Mouse (Mus musculus) left cerebral cortex, postnatal 10 days (tissue): Measurements from ENCODE around the gene Nkx2-1. TPM values are rescaled to one million over a fixed set of nuclear protein-coding genes. Genes with fewer than 3 reads are reported as not detected.
"Not testable (repeated sequence)": the region's sequence is repeated elsewhere in the genome, so short reads cannot be mapped to it uniquely, and the experiment has no call there.

Experiments used
- DNase-seq, 2 experiments: peaks; one replicate each; pipeline ENCODE4 v3.0.0; 2021 to 2022; ENCODE audit warnings: low spot score in 2 of 2, mixed read lengths in 1 of 2; ENCODE audit errors: extremely low spot score in 1 of 2
- intact Hi-C: fragments of 180-260 bp; cut with DNase I; formaldehyde crosslinking; loops from one replicate; pipeline ENCODE4 v1.15.1; 2025
- total RNA-seq, 2 experiments: library from RNA; stranded (reverse); gene quantifications; 2 replicates each; pipeline ENCODE4 v1.2.3; 2021

Gene Nkx2-1
- total RNA-seq, 2 experiments from 2014 or later: 0.61 to 0.73 TPM

DNA sequence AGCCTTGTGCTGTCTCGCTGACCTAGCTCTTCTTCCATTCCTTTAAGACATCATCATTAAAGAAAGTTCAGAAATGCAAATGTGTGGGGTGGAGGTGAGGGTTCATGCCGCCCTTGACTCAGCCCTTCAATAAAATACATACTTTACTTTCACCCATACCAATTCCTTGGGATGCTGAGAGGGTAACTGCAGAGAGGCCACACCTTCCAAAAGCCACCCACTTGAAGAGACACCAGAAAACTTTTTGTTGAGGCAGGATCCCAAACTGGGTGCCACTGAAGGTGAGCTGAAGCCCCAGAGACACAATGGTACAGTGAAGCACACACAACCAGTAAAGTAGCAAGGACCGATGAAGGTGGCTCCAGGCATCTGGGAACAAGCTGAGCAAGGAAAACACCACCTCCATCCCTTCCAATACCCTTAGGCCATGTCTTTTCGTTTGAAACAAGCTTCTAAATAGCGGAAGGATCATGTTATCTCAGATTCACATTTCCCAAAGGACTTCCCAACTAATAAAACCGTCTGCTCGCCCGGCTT, 8.6 kb downstream of the Nkx2-1 start:
- intact Hi-C loops: loop anchor here (5.0 kb wide), 1 partner anchor 1014 kb away; no protein-coding TSS in a partner anchor
- DNase-seq: no peak

DNA sequence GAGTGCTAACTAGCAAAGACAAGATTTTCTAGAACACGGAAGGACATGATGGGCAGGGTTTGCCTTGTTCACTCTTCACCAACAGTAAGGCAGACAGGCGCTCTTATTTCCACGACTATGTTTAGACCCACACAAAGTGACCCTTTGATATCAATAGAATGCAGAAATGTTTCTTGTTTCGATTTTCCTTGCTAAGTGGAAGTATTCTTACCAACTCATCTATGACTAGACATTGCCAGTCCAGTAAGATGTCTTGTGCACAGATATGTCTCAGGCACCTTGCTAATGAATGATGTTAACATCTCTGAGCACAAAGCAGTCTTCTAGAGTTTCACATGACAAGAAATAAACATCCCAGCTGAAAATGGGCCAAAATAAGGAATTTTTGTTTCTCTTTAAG, 9.6 kb downstream of the Nkx2-1 start:
- no peak for DNase-seq
- intact Hi-C loops: loop anchor here (5.0 kb wide), 1 partner anchor 1015 kb away; no protein-coding TSS in a partner anchor

DNA sequence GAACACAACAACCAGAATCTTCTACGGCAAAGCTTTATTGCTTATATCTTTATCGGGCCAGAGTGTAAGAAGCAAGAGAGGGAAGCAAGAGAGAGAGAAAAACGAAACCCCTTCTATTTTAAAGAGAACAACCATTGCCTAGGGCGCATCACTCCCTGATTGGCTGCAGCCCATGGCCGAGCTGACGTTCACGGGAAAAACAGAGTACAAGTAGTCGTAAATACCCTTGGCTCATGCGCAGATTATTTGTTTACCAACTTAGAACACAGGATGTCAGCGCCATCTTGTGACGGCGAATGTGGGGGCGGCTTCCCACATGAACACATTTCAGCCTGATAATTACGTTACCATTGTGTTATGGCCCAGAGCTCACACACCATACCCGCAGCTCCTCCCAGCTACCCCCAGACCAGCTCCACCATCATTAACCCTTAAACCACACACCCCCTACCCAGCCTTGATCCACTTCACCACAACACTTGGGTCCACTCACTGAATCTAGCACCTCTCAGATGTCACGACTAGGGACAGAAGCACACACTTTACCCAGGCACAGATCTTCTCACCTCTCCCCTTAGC, 11.4 kb downstream of the Nkx2-1 start:
- DNase-seq: not testable (repeated sequence)
- intact Hi-C loops: loop anchor here (5.0 kb wide), 1 partner anchor 1017 kb away; no protein-coding TSS in a partner anchor

DNA sequence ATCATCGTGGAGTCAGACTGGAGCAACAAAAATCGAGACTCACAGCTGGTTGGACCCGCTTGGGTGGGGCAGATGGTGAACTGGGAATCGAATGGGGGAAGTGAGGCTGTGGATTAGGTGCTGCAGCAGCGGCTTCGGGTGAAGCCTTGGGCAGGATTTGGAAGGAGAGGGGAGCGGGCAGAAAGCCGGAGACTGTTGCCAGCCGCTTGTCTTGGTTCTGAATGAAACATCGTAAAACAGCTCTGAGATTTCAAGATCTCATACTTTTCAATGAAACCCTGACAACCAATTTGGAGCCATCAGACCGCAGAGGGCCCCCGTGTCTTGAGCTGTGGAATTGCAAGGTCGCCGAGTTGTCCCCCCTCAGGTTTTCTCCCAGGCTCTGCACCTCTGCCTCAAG, 12.5 kb downstream of the Nkx2-1 start:
- DNase-seq: no peak
- intact Hi-C loops: loop anchor here (5.0 kb wide), 2 partner anchors 168 to 467 kb away; partner anchors contain the start of gene Pax9

DNA sequence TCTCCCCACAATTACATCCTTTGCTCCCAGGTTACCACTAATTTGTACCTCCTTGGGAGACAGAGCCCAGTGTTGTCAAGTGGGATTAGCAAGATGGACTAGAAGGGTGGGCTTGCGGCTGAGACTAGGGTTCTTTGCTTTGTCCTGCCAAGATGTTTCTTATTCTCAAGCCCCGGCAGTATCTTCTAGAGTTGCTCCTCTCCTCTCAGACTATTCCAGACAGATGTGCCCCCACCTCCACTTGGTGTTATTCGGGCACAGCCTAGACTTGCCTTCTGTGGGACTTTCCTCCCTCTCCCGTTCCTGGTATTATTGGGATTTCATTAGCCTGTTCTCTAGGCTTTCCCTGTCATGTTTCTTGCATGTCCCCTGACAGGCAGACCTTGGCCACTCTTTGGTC, 14.5 kb downstream of the Nkx2-1 start:
- intact Hi-C loops: loop anchor here (5.0 kb wide), 2 partner anchors 170 to 465 kb away; partner anchors contain the start of gene Pax9
- no peak for DNase-seq

DNA sequence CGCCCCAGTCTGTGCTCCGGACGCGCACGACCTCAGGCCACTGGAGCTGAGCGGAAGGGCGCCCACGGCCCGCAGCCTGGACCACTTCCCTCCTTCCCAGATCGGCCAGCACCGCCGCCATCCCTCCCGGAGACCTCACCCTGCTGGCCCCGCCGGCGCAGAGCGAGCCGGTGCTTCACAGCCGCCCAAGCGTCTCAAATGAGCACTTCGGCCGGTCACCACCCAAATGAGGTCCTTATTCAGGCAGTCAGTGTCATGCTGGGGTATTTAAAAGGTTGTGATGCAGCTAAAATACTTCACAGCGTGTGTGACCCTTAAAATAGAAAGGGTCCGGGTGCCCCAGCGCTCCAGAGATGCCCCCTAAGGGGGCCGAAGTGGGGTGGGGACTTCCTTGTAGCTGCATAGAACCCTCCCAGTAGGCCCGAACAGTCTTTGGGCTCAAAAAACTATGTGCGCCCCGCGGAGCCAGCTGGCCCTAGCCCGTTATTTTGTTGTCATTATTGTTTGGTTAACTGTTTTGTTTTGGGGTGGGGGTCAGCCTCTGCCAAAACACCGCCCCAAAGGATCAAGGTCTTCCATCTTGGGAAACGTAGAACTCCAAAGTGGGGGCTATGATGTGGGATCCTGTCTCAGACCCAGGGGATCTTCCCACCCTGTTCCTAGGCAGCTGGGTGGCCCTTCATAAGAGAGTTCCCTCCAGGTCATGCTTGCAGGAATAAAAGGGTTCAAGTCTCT, 15.4 kb downstream of the Nkx2-1 start:
- no peak for DNase-seq
- intact Hi-C loops: loop anchor here (5.0 kb wide), 2 partner anchors 171 to 464 kb away; partner anchors contain the start of gene Pax9

DNA sequence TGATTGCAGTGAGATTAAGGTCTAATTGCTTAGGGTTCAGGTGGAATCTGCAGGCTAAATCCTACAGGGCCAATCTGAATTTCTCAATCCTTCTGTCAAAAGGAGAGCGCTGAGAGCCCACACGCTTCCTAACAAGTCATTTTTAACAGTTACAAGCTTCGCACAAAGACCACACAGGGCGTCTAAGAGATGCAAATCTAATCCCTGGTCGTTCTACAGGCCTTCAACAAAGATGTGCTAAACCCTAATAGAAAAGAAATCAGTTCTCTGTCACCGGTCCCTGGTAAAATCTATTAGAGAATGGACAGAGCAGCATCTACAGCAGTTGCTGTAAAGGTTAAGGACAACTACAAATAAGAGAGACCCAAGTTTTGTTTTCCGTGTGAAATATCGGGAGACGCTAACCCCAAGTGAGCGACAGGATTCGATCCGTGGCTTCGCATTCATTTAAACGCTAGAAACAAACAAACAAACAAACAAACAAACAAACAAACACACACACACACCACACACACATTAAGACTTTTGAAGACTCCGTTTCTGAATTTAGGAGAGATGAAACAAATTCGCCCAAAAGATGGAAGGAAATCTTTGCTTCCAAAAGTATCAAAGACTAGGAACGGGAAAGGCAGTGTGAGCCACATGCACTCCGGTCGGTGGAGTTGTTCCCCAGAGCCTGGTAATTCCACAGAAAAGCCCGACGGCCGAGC, 16.2 kb downstream of the Nkx2-1 start:
- no peak for DNase-seq
- intact Hi-C loops: loop anchor here (5.0 kb wide), 2 partner anchors 172 to 463 kb away; partner anchors contain the start of gene Pax9

DNA sequence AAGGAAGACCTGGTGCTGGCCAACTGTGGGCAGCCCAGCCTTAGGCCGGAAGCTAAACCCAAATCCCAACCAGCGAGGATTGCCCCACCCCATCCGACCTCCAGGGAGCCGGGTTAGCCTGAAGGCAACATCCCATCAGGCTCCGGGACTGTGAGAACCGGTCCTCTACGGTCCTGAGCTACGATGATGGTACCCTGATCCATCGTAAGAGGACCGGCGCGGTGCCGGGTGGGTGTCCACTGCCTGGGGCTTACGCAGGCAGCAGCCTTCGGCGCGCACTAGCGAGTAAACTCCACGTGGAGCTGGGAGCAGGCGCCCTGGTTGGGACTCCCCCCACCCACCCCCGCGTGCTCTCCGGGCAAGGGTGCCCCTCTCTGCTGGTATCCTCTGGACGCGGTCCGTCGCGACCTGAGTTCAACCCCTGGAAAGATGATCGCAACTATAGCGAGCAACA, 16.9 kb downstream of the Nkx2-1 start:
- no peak for DNase-seq
- intact Hi-C loops: loop anchor here (5.0 kb wide), 3 partner anchors 62 to 462 kb away; partner anchors contain the start of gene Pax9

DNA sequence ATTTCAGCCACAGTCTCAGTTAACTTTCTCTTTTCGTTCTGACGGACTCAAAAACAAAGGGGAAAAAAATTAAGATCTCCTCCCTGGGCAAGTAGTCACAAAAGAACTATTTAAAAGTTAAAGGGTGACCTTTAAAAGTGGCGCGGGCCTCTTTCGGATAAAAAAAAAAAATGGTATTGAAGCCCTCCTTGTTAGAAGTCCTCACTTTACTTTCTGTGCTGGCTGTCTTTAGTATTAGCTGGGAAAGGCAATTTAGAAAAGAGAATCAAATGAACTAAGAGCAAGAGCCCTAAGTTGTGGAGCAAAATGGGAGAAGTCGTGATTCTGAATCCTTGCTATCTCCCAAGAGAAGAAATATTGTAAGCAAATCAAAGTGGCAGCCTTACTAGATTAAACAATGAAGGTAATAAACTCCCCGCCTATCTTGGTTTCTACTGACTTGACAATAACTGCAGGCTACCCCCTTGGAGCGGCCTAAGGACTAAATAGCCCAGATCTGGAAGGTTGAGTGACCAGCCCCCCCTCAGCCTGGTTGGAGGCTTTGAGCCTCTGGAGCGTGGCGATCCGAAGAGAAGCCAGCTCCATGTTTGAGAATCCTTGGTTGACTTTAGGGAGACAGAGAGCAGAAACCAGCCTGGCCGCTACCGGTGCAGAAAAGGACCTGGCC, 17.5 kb downstream of the Nkx2-1 start:
- intact Hi-C loops: loop anchor here (5.0 kb wide), 1 partner anchor 62 kb away; no protein-coding TSS in a partner anchor
- DNase-seq: no peak

DNA sequence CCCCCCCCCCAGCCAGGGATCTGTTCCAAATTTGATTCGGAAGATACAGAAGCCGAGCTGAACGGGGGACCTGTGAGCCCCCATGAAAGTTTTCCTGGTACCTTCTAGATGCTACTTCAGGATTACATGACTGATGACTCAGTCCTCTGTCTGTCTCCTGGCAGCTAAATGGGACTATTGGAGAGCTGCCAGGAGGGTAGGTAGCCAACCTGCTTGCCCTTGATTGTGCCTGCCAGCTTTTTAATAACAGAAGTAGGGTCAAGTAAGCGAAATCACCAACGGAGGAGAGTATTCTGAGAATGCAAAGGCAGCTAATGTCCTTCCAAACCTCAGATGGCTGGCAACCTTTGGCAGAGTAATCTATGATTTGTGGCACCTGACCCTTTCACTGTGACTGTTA, 18.5 kb downstream of the Nkx2-1 start:
- intact Hi-C loops: loop anchor here (5.0 kb wide), 1 partner anchor 61 kb away; no protein-coding TSS in a partner anchor
- no peak for DNase-seq

DNA sequence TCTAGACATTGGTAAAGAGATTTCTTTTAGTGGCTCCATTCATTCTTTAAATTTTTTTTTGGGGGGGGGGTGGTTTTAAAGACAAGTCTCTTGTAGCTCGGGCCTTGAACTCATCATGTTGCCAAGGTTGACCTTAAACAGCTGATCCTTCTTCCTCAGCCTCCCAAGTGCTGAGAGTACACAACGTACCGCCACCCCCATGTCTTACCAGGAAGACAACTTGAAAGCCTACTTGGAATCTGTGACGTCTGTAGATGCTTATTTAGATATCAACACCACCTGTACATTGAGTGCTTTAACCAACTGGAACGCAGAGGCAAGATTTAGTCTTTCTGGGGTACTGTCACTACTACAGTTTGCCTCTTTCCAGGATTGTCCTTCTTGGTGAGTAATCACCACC, 21.9 kb downstream of the Nkx2-1 start:
- no peak for DNase-seq
- intact Hi-C loops: loop anchor here (5.0 kb wide), 1 partner anchor 58 kb away; no protein-coding TSS in a partner anchor

DNA sequence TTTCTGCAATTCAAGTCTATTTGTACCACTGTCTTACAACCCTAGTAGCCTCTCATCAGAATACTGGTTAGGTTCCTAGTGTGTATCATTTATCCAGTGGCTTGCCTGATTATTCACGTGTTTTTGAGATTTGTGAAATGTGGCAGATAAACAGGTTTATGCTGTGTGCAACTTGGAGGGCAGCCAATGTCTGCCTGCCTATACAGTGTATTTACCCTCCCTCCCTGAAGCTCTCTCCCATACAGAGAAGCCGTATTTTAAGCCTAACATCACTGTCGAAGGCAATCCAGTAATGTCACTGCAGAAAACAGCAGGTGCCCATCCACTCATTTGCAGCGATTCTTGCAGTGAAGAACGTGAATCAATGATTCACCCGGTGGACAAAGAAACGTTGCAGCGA, 28.3 kb downstream of the Nkx2-1 start:
- DNase-seq: no peak
- intact Hi-C loops: no loop called here

DNA sequence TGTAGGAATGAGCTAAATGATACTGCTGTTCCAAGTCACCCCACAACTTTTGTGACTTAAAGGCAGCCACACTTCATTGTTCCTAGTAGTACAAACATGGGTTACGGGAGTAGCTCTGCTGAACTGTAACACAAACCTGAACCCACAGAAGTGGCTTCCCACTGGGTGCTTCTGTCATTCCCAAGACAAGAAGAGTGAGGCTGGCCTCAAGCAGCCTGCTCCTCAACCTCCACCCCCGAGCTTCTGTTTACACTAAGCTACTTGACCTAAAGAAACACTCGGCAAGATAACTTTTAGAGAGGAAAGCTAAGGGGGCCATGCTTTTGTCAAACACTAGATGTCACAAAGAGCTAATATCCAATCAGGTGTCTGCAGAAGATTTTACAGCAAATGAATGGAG, 49.7 kb downstream of the Nkx2-1 start:
- DNase-seq: no peak
- intact Hi-C loops: no loop called here

DNA sequence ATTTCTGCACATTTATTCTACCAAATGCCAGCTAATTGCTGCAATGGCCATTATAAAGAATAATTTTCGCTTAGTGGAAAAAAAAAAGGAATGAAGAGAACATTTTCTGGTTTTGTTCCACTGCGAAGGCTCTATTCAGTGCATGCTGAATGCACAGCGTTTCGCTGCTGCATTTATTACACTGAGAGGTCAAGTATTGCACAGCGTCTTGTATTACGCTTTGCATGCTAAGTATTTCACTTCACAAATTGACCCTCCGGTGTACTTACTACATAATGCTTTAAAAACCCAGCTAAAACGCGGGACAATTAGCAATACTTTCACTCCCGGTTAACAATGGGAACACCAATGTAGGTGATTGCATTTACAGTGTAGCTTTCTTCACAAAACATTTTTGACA, 54.1 kb downstream of the Nkx2-1 start:
- intact Hi-C loops: no loop called here

More for the DNA sequence above, 54.1 kb downstream of the Nkx2-1 start:
- no peak for DNase-seq

Other genes starting within 250 kb of the Nkx2-1 start
- 10 to 100 TPM; 16.7 to 19.4 TPM for gene Mbip, start 191.0 kb downstream of the Nkx2-1 start, total RNA-seq
- gene Nkx2-9, start 76.4 kb upstream of the Nkx2-1 start, total RNA-seq: not detected
- not detected for gene Pax9, start 154.9 kb upstream of the Nkx2-1 start, total RNA-seq